Comparison of ENCODE assay signal across 10 mouse cellular contexts in the genomic region with DNA sequence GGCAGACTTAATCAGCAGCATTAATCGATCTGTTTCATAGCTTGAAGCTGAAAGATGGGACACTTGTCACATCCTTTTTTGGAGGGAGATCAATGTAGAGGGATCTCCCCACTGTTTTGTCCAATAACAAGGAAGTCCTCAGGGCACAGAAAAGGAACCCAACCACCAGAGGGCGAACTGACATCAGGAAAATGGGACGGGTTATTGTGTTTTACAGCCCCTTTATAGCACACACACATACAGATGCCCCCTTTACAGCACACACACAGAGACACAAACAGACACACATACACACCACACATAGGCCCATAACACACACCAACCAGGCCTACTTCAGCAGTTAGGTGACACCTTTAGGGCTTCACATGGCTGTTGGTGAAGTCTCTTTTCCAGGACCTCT. TPM values are rescaled to one million over a fixed set of nuclear protein-coding genes. Genes with fewer than 3 reads are reported as not detected.
DNase-seq lines count a peak whose midpoint lies in the region; ATAC-seq lines count a peak whose summit lies in the region.
"Had no signal": no experiment of that assay in that cellular context is flagged by ENCODE, and none has a peak within 500 bp of the region (broad histone marks: within the 10 kb centered on the region; RNA-seq: fewer than 3 reads in every experiment).

No protein-coding gene starts in this region.

- H3K36me3 ChIP-seq in heart, embryonic 10.5 days = no peaks in the 10 kb centered on the region
- H3K36me3 ChIP-seq: heart, embryonic 15.5 days; midbrain, embryonic 12.5 days had no signal

- no peak overlapping the region for H3K4me3 ChIP-seq in heart, embryonic 10.5 days
- H3K4me3 ChIP-seq: heart, embryonic 15.5 days; midbrain, embryonic 12.5 days had no signal

- WGBS in heart, embryonic 10.5 days = 23% methylated on average over 3 of the region's 3 CpGs

- H3K27ac ChIP-seq in heart, embryonic 10.5 days = no peak overlapping the region
- H3K27ac ChIP-seq: midbrain, embryonic 12.5 days had no signal

- no peaks in the 10 kb centered on the region for H3K27me3 ChIP-seq in heart, embryonic 10.5 days (ENCODE audit: insufficient read depth, poor library complexity, severe bottlenecking)
- H3K27me3 ChIP-seq: heart, embryonic 15.5 days; midbrain, embryonic 12.5 days had no signal

- ATAC-seq in granulocyte monocyte progenitor cell, adult 5-6 weeks (replicated peaks; ENCODE audit: poor library complexity, severe bottlenecking) = no peak

- no peaks in the 10 kb centered on the region for H3K4me1 ChIP-seq in heart, embryonic 10.5 days
- H3K4me1 ChIP-seq: heart, embryonic 15.5 days; midbrain, embryonic 12.5 days had no signal

- H3K9me3 ChIP-seq in heart, embryonic 10.5 days = no peaks in the 10 kb centered on the region
- H3K9me3 ChIP-seq: heart, embryonic 15.5 days; midbrain, embryonic 12.5 days had no signal

- DNase-seq in heart, adult 8-10 months (ENCODE audit: low spot score) = peak; percentile 21
- no peak for DNase-seq in heart, embryonic 10.5 days (ENCODE audit: low spot score)
- peak; percentile 7 for DNase-seq in 416B (ENCODE audit: low read depth)
- DNase-seq in adipocyte (ENCODE audit: low spot score) = peak; percentile 65
- peak; percentile 35 for DNase-seq in gastrocnemius, postnatal 10 days
- peak; percentile 27 to 51 for DNase-seq in lung, adult 18-20 months
- peak; percentile 32 for DNase-seq in right cerebral cortex, postnatal 4 days

RNA-seq across cellular contexts. Expression of a gene that starts 21.2 kb away (rescaled TPM):
- not detected for total RNA-seq in heart, adult 8-10 months (2022)
- 0.06 TPM in 1 of 2 replicates, not detected in the other for polyA plus RNA-seq in heart, embryonic 10.5 days (2016; fragmentation: Nextera tagmentation; extraction: Ambion mirVana)
- total RNA-seq in gastrocnemius, postnatal 10 days (2021) = not detected
- not detected in 2 replicates for total RNA-seq in granulocyte monocyte progenitor cell, adult 5-6 weeks (2014; fragmentation: Nextera tagmentation)
- total RNA-seq in granulocyte monocyte progenitor cell, adult 5-6 weeks (2017) = not detected in 2 replicates
- polyA plus RNA-seq: midbrain, embryonic 12.5 days had no signal

RNA-seq across cellular contexts. Expression of a gene that starts 40.0 kb away (rescaled TPM):
- total RNA-seq in heart, adult 8-10 months (2022) = not detected
- 0.20 TPM in 1 of 2 replicates, not detected in the other for polyA plus RNA-seq in heart, embryonic 10.5 days (2016; fragmentation: Nextera tagmentation; extraction: Ambion mirVana)
- total RNA-seq in gastrocnemius, postnatal 10 days (2021) = not detected
- total RNA-seq in granulocyte monocyte progenitor cell, adult 5-6 weeks (2014; fragmentation: Nextera tagmentation) = not detected in 2 replicates
- total RNA-seq in granulocyte monocyte progenitor cell, adult 5-6 weeks (2017) = not detected in 2 replicates
- polyA plus RNA-seq: heart, embryonic 15.5 days; midbrain, embryonic 12.5 days had no signal

RNA-seq across cellular contexts. Expression of a gene that starts 50.4 kb away (rescaled TPM):
- 1 to 10 TPM; 4.0 to 7.3 (median 5.3) TPM for total RNA-seq in heart, adult 8-10 months (2022)
- 4.8 and 4.9 TPM in 2 replicates for polyA plus RNA-seq in heart, embryonic 10.5 days (2016; fragmentation: Nextera tagmentation; extraction: Ambion mirVana)
- total RNA-seq in gastrocnemius, postnatal 10 days (2021) = 10 to 100 TPM; 18.1 to 20.4 TPM
- not detected in 2 replicates for total RNA-seq in granulocyte monocyte progenitor cell, adult 5-6 weeks (2014; fragmentation: Nextera tagmentation)
- not detected in 2 replicates for total RNA-seq in granulocyte monocyte progenitor cell, adult 5-6 weeks (2017)

Comparison
In these comparisons a context has a peak if more than half of its experiments do, and no peak if none do; other contexts are left out.
1. RNA of a gene that starts 50.4 kb away (total RNA-seq): 18.1 to 20.4 TPM in gastrocnemius, postnatal 10 days and 4.0 to 7.3 TPM in heart, adult 8-10 months; not detected in granulocyte monocyte progenitor cell, adult 5-6 weeks; every median in the first group is over 4 times any median in the second.